Mouse (Mus musculus) forebrain, embryonic 14.5 days (tissue): Measurements from ENCODE around the gene Eif2d. TPM values are rescaled to one million over a fixed set of nuclear protein-coding genes. Genes with fewer than 3 reads are reported as not detected.

Experiments
- ATAC-seq: fragments of 200-750 bp; cut with Nextera tagmentation; 2 replicates; pipeline ENCODE4 v1.8.0; 2017; ENCODE audit warnings: mild to moderate bottlenecking, moderate library complexity
- DNase-seq: peaks from one replicate; pipeline ENCODE4 v3.0.0-alpha.2; 2015; ENCODE audit warnings: low spot score
- H3K27ac ChIP-seq: fragments of 300-500 bp; sonication (generic); 2 replicates; pipeline ENCODE4 v1.5.1; 2014; ENCODE audit warnings: low read depth, mild to moderate bottlenecking, control low read depth, low read length, moderate library complexity
- H3K27me3 ChIP-seq: fragments of 300-500 bp; sonication (generic); replicated peaks from 2 replicates; pipeline ENCODE4 v1.6.1; 2014; ENCODE audit warnings: low read length, control low read depth, mixed read lengths; ENCODE audit not compliant: control insufficient read depth, insufficient read depth
- H3K36me3 ChIP-seq: fragments of 300-500 bp; sonication (generic); 2 replicates; pipeline ENCODE4 v1.6.1; 2014; ENCODE audit warnings: low read length, control low read depth; ENCODE audit not compliant: control insufficient read depth, insufficient read depth
- H3K4me1 ChIP-seq: fragments of 300-500 bp; sonication (generic); 2 replicates; pipeline ENCODE4 v1.6.1; 2014; ENCODE audit warnings: antibody characterized with exemption, low read length, control low read depth; ENCODE audit not compliant: control insufficient read depth, insufficient read depth
- H3K4me2 ChIP-seq: fragments of 300-500 bp; sonication (generic); 2 replicates; pipeline ENCODE4 v1.6.1; 2014; ENCODE audit warnings: mild to moderate bottlenecking, control low read depth, low read length
- H3K4me3 ChIP-seq: fragments of 300-500 bp; sonication (generic); 2 replicates; pipeline ENCODE4 v1.5.1; 2014; ENCODE audit warnings: low read depth, low read length, control low read depth
- H3K9ac ChIP-seq: fragments of 300-500 bp; sonication (generic); 2 replicates; pipeline ENCODE4 v1.6.1; 2014; ENCODE audit warnings: mild to moderate bottlenecking, low read length, control low read depth, moderate library complexity
- H3K9me3 ChIP-seq: fragments of 300-500 bp; sonication (generic); replicated peaks from 2 replicates; pipeline ENCODE4 v1.6.1; 2016; ENCODE audit warnings: low read length, control low read depth, mixed read lengths; ENCODE audit not compliant: control insufficient read depth
- WGBS: fragments of 180-500 bp; shearing (Covaris S2); extraction: QIAGEN DNeasy Blood & Tissue Kit; methylation state at CpG from one replicate; pipeline ENCODE4 v1.1.7; 2014; 5-methylcytosine and 5-hydroxymethylcytosine counted together
- polyA plus RNA-seq: library from polyadenylated mRNA; unstranded; fragments of >200 nt; fragmentation: Nextera tagmentation; extraction: Ambion mirVana; gene quantifications from 2 replicates; pipeline ENCODE4 v1.2.1, GENCODE M21; 2014

The Eif2d gene
- polyA plus RNA-seq, 1 experiment from 2014 or later, result 66.1 TPM

GRCm38 (mm10) chr1:131211655-131212054 lies 58.7 kb downstream of the Eif2d start:
- 72% methylated on average over 1 of the region's 1 CpGs for WGBS
- Histone ChIP-seq H3K9me3 (no peaks in the 10 kb centered on the region), H3K4me1 (no peaks in the 10 kb centered on the region), H3K4me2 (no peak overlapping the region), H3K27ac (no peak overlapping the region), H3K36me3 (no peaks in the 10 kb centered on the region), H3K9ac (no peak overlapping the region), H3K4me3 (no peak overlapping the region), H3K27me3 (no peaks in the 10 kb centered on the region)
- DNase-seq (no peak), ATAC-seq (no peak)

- no peaks in the 10 kb centered on the region for H3K4me1 ChIP-seq
- WGBS, result 88% methylated on average over 5 of the region's 5 CpGs
- no peak overlapping the region for H3K4me3 ChIP-seq
- H3K27me3 ChIP-seq, result no peaks in the 10 kb centered on the region
- no peaks in the 10 kb centered on the region for H3K36me3 ChIP-seq
- no peak overlapping the region for H3K27ac ChIP-seq
- DNase-seq (no peak), ATAC-seq (no peak)
- H3K4me2 ChIP-seq, result no peak overlapping the region
- no peak overlapping the region for H3K9ac ChIP-seq
- no peaks in the 10 kb centered on the region for H3K9me3 ChIP-seq
Observed at GRCm38 (mm10) chr1:131212956-131213355, 60.0 kb downstream of the Eif2d start.

GRCm38 (mm10) chr1:131213361-131213760 lies 60.4 kb downstream of the Eif2d start:
- Histone ChIP-seq H3K27ac (no peak overlapping the region), H3K4me2 (no peak overlapping the region), H3K9ac (no peak overlapping the region), H3K4me1 (no peaks in the 10 kb centered on the region), H3K9me3 (no peaks in the 10 kb centered on the region), H3K4me3 (no peak overlapping the region), H3K27me3 (no peaks in the 10 kb centered on the region), H3K36me3 (no peaks in the 10 kb centered on the region)
- no peak for DNase-seq
- WGBS, result 88% methylated on average over 6 of the region's 6 CpGs
- no peak for ATAC-seq

- no peaks in the 10 kb centered on the region for H3K4me1 ChIP-seq
- H3K4me3 ChIP-seq, result no peak overlapping the region
- H3K9ac ChIP-seq, result no peak overlapping the region
- H3K27me3 ChIP-seq, result no peaks in the 10 kb centered on the region
- ATAC-seq (no peak), DNase-seq (no peak)
- no peaks in the 10 kb centered on the region for H3K9me3 ChIP-seq
- no peak overlapping the region for H3K4me2 ChIP-seq
- no peaks in the 10 kb centered on the region for H3K36me3 ChIP-seq
- no peak overlapping the region for H3K27ac ChIP-seq
- 94% methylated on average over 11 of the region's 11 CpGs for WGBS
Observed at GRCm38 (mm10) chr1:131218933-131219332, 66.0 kb downstream of the Eif2d start.

GRCm38 (mm10) chr1:131221822-131222590 lies 69.0 kb downstream of the Eif2d start:
- Histone ChIP-seq H3K27me3 (no peaks in the 10 kb centered on the region), H3K9ac (no peak overlapping the region), H3K9me3 (no peaks in the 10 kb centered on the region), H3K4me1 (no peaks in the 10 kb centered on the region), H3K4me3 (no peak overlapping the region), H3K27ac (no peak overlapping the region), H3K36me3 (no peaks in the 10 kb centered on the region), H3K4me2 (no peak overlapping the region)
- WGBS, result 87% methylated on average over 13 of the region's 13 CpGs
- no peak for ATAC-seq
- DNase-seq, result no peak

GRCm38 (mm10) chr1:131223345-131223744 lies 70.4 kb downstream of the Eif2d start:
- Histone ChIP-seq H3K4me1 (no peaks in the 10 kb centered on the region), H3K9me3 (no peaks in the 10 kb centered on the region), H3K27me3 (no peaks in the 10 kb centered on the region), H3K27ac (no peak overlapping the region), H3K36me3 (no peaks in the 10 kb centered on the region), H3K4me3 (no peak overlapping the region), H3K9ac (no peak overlapping the region), H3K4me2 (no peak overlapping the region)
- ATAC-seq (no peak), DNase-seq (no peak)
- 86% methylated on average over 2 of the region's 2 CpGs for WGBS

GRCm38 (mm10) chr1:131224848-131225471 lies 72.0 kb downstream of the Eif2d start:
- Histone ChIP-seq H3K4me1 (no peaks in the 10 kb centered on the region), H3K36me3 (no peaks in the 10 kb centered on the region), H3K27me3 (no peaks in the 10 kb centered on the region), H3K9ac (no peak overlapping the region), H3K9me3 (no peaks in the 10 kb centered on the region), H3K4me3 (no peak overlapping the region), H3K4me2 (no peak overlapping the region), H3K27ac (no peak overlapping the region)
- no peak for DNase-seq
- ATAC-seq, result no peak
- 64% methylated on average over 12 of the region's 12 CpGs for WGBS

- no peak overlapping the region for H3K4me2 ChIP-seq
- no peaks in the 10 kb centered on the region for H3K4me1 ChIP-seq
- H3K9me3 ChIP-seq, result no peaks in the 10 kb centered on the region
- ATAC-seq, result no peak
- no peak for DNase-seq
- H3K27ac ChIP-seq, result no peak overlapping the region
- no peaks in the 10 kb centered on the region for H3K27me3 ChIP-seq
- no peak overlapping the region for H3K4me3 ChIP-seq
- H3K36me3 ChIP-seq, result no peaks in the 10 kb centered on the region
- 83% methylated on average over 7 of the region's 7 CpGs for WGBS
- H3K9ac ChIP-seq, result no peak overlapping the region
Observed at GRCm38 (mm10) chr1:131228225-131228624, 75.2 kb downstream of the Eif2d start.

GRCm38 (mm10) chr1:131228659-131229058 lies 75.7 kb downstream of the Eif2d start:
- no peaks in the 10 kb centered on the region for H3K27me3 ChIP-seq
- H3K27ac ChIP-seq, result no peak overlapping the region
- no peaks in the 10 kb centered on the region for H3K9me3 ChIP-seq
- WGBS, result 90% methylated on average over 5 of the region's 5 CpGs
- no peaks in the 10 kb centered on the region for H3K4me1 ChIP-seq
- no peak overlapping the region for H3K4me3 ChIP-seq
- DNase-seq (no peak), ATAC-seq (no peak)
- no peak overlapping the region for H3K4me2 ChIP-seq
- H3K36me3 ChIP-seq, result no peaks in the 10 kb centered on the region
- no peak overlapping the region for H3K9ac ChIP-seq
